Mouse (Mus musculus) spleen, adult 2 months (tissue): ENCODE measurements around the gene St6galnac3.

Source experiments
- CTCF ChIP-seq: fragments of 200-500 bp; IDR thresholded peaks from 2 replicates; pipeline ENCODE4 v1.5.1; 2011; ENCODE audit warnings: mild to moderate bottlenecking, inconsistent platforms; ENCODE audit not compliant: insufficient read depth, insufficient read length, insufficient replicate concordance; ENCODE audit errors: extremely low read depth
- POLR2A ChIP-seq: fragments of 200-500 bp; IDR thresholded peaks from 2 replicates; pipeline ENCODE4 v1.6.1; 2011; ENCODE audit warnings: low read depth, low read length, inconsistent platforms

- TF ChIP-seq POLR2A (no peak), CTCF (no peak)
Measured at GRCm38 (mm10) chr3:153771479-153771878, 46.5 kb upstream of the St6galnac3 start.
